Mouse (Mus musculus): ENCODE data around the gene Fktn.

DNA sequence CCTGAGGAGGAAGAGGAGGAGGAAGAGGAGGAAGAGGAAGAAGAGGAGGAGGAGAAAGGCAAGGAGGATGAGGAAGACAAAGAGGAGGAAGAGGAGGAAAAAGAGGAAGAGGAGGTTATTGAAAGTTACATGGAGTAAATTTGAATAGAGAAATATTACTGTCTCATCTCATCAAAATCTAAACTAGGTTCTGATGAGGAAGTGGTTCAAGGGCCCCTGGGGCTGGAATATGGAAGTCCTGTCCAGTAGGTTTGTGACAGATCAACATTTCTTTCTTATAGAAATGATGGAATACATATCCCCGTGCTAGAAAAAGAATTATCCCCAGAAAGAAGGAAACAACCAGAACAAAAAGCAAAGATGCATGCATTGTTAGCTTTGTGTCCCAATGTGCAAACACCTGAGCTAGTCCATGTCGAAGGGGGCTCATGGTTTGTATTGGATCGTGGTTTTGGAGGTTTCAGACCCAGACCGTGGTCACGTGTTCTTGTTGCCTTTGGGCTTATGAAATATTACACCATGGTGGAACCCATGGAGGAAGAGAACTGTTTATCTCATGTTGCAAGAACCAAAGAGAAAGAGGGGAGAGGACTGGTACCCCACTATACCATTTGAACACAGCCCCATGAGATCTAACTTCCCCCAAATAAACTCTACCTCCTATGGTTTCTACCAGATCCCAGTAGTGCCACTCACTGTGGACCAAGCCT is 80.6 kb downstream of the Fktn start:
- TF ChIP-seq POLR2A (IDR thresholded peaks at IDR 0.05; ENCODE audit: insufficient read depth, low read depth, low read length): no peak
- no peak for TF ChIP-seq EP300 (IDR thresholded peaks at IDR 0.05; ENCODE audit: insufficient read depth, low read depth, low read length)
- TF ChIP-seq CTCF (IDR thresholded peaks at IDR 0.05): no peak
